Mouse (Mus musculus) embryonic fibroblast, embryonic 13.5 days (primary cell): ENCODE measurements at regions not wholly inside any gene's neighbourhood (a gene's known extent, or its start where the extent isn't known, plus 50 kb on each side); places are given as distances from the start of the nearest gene placed in this dataset.

Experiments used
- CTCF ChIP-seq: IDR thresholded peaks from 2 replicates; pipeline ENCODE4 v1.5.1; 2011; ENCODE audit warnings: mild to moderate bottlenecking, control low read depth, low read length, moderate library complexity, borderline replicate concordance; ENCODE audit not compliant: insufficient read depth
- POLR2A ChIP-seq: IDR thresholded peaks from 2 replicates; pipeline ENCODE4 v1.6.1; 2011; ENCODE audit warnings: low read depth, mild to moderate bottlenecking, control low read depth, low read length, moderate library complexity

DNA sequence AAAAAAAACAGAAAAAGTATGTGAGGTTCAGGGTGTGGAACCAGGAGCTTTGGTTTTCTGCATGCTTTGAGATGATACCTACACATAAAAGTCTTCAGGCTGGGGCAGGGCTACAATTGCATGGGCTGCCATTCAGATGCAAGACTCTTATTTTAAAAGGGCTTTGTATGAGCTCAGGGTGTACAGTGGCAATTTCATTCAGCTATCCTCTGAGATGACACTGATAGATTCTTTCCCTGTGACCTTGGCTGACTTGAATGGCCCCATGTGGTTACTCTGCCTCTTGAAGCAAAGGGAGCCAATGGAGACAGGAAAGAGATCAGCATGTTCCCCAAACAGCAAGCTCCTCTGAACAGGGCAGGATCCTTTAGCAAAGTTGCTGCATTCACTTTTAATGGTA is 177.1 kb downstream of the Cmpk2 start:
- TF ChIP-seq POLR2A, result no peak
- no peak for TF ChIP-seq CTCF
